Mouse (Mus musculus): Measurements from ENCODE around the gene Mrpl19. TPM values are rescaled to one million over a fixed set of nuclear protein-coding genes. Genes with fewer than 3 reads are reported as not detected.
A peak's percentile ranks its signal among the peaks of the same experiment; 100 is the strongest.

The Mrpl19 gene
- polyA plus RNA-seq, 1 experiment from 2014 or later = 57.8 TPM

DNA sequence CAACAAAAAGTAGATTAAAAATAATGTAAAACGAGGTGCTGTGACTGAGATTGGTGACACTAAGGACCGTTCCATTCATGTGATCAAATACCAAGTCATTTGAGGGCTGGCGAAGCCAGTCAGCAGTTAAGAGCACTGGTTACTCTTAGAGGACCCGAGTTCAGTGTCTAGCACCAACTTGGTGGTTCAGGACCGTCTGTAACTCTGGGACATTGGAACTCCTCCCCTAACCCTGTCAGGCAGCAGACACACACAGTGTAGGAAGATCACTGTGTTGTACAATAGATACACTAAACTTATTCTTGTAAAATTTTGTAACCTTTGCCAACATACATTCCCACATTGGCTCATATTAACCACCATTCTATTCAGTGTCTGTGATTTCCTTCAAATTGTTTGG lies 41.5 kb downstream of the Mrpl19 start:
- Histone ChIP-seq H3K4me2 (peak overlapping the region; percentile 63), H3K4me1 (peaks cover 15% of the 10 kb centered on the region), H3K9ac (peak overlapping the region; percentile 93), H3K27me3 (no peaks in the 10 kb centered on the region), H3K9me3 (replicated peaks) (no peaks in the 10 kb centered on the region), H3K27ac (no peak overlapping the region), H3K36me3 (peaks cover 40% of the 10 kb centered on the region), H3K4me3 (replicated peaks) (peak overlapping the region; percentile 78)
- WGBS = 10% methylated on average over 5 of the region's 5 CpGs
- ATAC-seq (replicated peaks; ENCODE audit: low FRiP score) = peak; percentile 55

DNA sequence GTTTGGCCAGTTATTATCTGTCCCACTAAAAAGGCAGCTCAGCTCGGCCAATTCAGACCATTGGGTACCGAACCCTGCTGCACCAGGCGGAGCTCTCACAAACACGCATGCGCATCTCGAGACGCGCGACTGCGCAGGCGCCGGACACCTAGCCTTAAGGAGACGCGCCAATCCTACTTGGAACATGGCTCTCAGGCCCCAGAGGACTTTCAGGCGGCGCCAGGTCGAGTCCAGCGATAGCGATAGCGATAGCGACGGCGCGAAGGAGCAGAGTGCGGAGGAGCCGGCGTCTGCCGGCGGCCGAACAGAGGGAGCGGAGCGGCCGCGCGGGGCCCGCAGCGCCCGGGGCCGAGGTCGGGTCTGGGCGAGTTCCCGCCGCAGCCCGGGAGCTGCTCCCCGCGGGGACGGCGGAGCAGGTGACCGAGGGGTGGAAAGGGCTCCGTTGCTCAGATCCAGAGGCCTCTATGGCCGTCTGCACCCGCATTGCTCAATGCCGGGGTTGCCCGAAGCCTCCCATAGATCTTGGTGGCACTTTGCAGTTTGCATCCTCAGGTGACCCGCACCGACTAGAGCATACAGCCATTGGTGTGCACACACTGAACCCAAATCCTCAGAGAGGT lies 42.1 kb downstream of the Mrpl19 start, which contains the start of gene Gcfc2:
Gcfc2 (plus strand) TSS at position 147 of the 620 bp plus-strand sequence.
- Histone ChIP-seq H3K4me2 (peak within 1 kb of the TSS; percentile 63), H3K36me3 (peaks cover 35% of the 10 kb centered on the region), H3K9me3 (replicated peaks) (no peaks in the 10 kb centered on the region), H3K27me3 (no peaks in the 10 kb centered on the region), H3K27ac (peak within 1 kb of the TSS; percentile 83), H3K4me1 (peaks cover 15% of the 10 kb centered on the region), H3K4me3 (replicated peaks) (peak within 1 kb of the TSS; percentile 78), H3K9ac (peak within 1 kb of the TSS; percentile 93)
- whole genome bisulfite sequencing = under 1% methylated on average over 56 of the region's 56 CpGs
- ATAC-seq (replicated peaks; ENCODE audit: low FRiP score) = peak; percentile 97

DNA sequence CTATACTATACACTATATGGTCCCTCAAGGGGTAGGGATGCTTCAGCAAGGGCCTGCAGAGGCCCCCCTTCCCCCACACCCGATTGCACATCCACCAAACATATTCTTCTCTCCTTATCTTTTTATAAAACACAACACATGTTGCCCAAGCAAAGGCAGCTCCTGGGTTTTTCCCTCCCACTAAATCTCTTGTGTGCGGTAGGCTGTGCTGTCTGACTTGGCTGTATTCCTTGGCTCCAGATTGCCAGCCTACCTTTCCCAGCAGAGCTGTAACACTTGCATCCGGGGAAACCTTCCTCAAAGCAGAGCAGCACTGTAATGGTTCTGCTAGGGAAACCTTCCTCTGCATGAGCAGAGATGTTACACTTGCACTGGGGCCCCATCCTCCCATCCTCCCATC lies 53.6 kb downstream of the Mrpl19 start:
- Histone ChIP-seq H3K4me3 (replicated peaks) (no peak overlapping the region), H3K4me1 (no peaks in the 10 kb centered on the region), H3K9ac (no peak overlapping the region), H3K4me2 (no peak overlapping the region), H3K36me3 (no peaks in the 10 kb centered on the region), H3K9me3 (replicated peaks) (no peaks in the 10 kb centered on the region), H3K27ac (no peak overlapping the region), H3K27me3 (no peaks in the 10 kb centered on the region)
- no peak for ATAC-seq (replicated peaks; ENCODE audit: low FRiP score)
- 76% methylated on average over 3 of the region's 3 CpGs for whole genome bisulfite sequencing

DNA sequence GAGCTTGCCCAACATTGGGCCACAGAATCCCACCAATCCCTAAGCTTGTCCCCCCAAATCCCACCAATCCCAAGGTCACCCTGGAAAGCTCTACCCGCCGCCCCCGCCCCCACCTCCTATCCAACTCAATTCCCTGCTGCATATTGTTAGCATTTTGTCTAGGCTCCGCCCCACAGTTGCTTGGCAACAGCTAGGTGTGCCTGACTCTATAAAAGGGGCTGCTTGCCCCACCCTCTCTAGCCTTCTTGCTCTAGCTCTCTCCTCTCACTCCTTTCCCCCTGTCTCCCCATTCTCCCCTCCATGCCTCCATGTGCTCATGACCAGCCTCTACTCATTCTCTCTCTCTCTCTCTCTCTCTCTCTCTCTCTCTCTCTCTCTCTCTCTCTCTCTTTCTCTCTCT lies 54.0 kb downstream of the Mrpl19 start:
- Histone ChIP-seq H3K36me3 (no peaks in the 10 kb centered on the region), H3K27ac (no peak overlapping the region), H3K9me3 (replicated peaks) (no peaks in the 10 kb centered on the region), H3K27me3 (no peaks in the 10 kb centered on the region), H3K4me3 (replicated peaks) (no peak overlapping the region), H3K4me1 (no peaks in the 10 kb centered on the region), H3K4me2 (no peak overlapping the region), H3K9ac (no peak overlapping the region)
- 90% methylated on average over 4 of the region's 4 CpGs for WGBS
- no peak for ATAC-seq (replicated peaks; ENCODE audit: low FRiP score)

DNA sequence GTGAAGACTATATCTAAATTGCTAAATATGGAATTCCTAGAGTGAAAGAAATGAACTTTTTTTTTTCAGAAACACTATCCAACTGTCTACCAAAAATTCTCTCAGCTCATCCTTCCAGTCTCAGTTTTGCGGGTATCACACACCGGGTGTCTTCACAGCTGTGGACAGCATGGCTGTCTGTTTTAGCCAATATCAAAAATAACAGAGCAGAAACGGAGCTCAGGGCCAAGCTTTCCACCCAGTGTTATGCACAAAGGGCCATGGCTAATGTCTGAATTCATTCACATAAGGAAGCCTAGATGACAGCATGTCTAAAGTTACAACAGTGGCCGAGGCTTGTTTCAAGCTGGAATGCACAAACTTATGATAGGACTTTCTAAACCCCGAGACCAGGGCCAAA lies 54.5 kb downstream of the Mrpl19 start:
- H3K4me1 ChIP-seq = no peaks in the 10 kb centered on the region
- no peaks in the 10 kb centered on the region for H3K27me3 ChIP-seq
- H3K9me3 ChIP-seq (replicated peaks) = no peaks in the 10 kb centered on the region

DNA sequence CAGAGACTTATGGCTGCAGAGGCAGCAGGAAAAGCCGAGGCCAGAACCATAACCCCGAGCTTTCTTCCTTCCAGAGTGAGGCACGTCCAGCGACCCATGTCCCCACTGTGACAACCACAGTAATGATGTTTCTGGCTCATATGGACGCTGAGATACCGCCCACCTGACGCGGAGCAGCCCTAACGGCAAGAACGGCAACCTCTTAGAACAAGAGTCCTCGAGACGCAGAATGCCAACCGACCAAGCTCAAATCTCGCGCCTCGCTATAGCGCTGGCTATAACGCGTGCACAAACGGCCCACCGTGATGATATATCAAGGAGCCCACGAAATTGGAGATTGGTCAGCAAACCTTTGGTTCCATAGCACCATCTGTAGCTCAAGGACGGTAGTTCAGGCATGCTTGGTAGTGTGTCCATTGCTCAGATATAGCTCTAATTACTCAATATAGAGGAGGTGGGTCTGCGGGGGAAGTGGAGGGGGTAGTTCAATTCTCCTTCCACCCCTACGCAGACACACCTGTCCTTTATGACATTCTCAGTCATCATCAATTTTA lies 55.4 kb downstream of the Mrpl19 start:
- no peak overlapping the region for H3K4me2 ChIP-seq
- H3K36me3 ChIP-seq = no peaks in the 10 kb centered on the region
- H3K4me1 ChIP-seq = no peaks in the 10 kb centered on the region
- no peak overlapping the region for H3K27ac ChIP-seq
- H3K4me3 ChIP-seq (replicated peaks) = no peak overlapping the region
- ATAC-seq (replicated peaks; ENCODE audit: low FRiP score) = no peak
- no peaks in the 10 kb centered on the region for H3K27me3 ChIP-seq
- 89% methylated on average over 25 of the region's 25 CpGs for WGBS
- H3K9ac ChIP-seq = no peak overlapping the region
- H3K9me3 ChIP-seq (replicated peaks) = no peaks in the 10 kb centered on the region

More for the DNA sequence above, 54.5 kb downstream of the Mrpl19 start:
- no peak for ATAC-seq (replicated peaks; ENCODE audit: low FRiP score)
- no peak overlapping the region for H3K27ac ChIP-seq
- H3K9ac ChIP-seq = no peak overlapping the region
- no peaks in the 10 kb centered on the region for H3K36me3 ChIP-seq
- H3K4me3 ChIP-seq (replicated peaks) = no peak overlapping the region
- H3K4me2 ChIP-seq = no peak overlapping the region
- WGBS = 85% methylated on average over 5 of the region's 5 CpGs

Other genes starting within 250 kb of the Mrpl19 start
- 11.3 and 13.0 TPM in 2 replicates for gene Gcfc2, start 42.3 kb downstream of the Mrpl19 start, polyA plus RNA-seq (2015; fragmentation: Nextera tagmentation; extraction: Ambion mirVana)
- gene Eva1a, start 75.1 kb upstream of the Mrpl19 start, polyA plus RNA-seq (2015; fragmentation: Nextera tagmentation; extraction: Ambion mirVana) = 42.5 and 42.8 TPM in 2 replicates